In the genomic region with DNA sequence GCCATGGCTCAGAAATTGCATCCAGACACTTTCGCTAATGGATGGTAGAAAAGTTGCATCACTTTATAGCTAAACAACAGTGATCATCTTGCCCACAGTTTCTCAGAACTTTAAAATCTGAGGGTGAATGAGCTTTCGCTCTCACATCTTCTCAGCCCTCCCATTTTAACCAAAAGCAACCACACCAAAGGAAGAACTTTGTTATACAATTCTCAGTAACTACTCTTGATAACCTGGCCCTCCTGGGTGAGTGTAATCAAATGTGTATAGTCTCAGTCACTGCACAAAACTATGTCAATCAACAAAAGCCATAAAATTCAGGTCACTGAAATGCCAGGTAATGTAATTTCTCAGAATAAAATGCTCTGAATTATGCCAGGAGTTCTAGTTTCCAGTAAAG, we compare ENCODE assay signal across 26 mouse cellular contexts. TPM values are rescaled to one million over a fixed set of nuclear protein-coding genes. Genes with fewer than 3 reads are reported as not detected.
DNase-seq lines count a peak whose midpoint lies in the region; ATAC-seq and TF ChIP-seq lines count a peak whose summit lies in the region.
"Had no signal": no experiment of that assay in that cellular context is flagged by ENCODE, and none has a peak within 500 bp of the region (broad histone marks: within the 10 kb centered on the region; RNA-seq: fewer than 3 reads in every experiment).

No protein-coding gene starts in this region.

- no peak overlapping the region for H3K27ac ChIP-seq in thymus, adult 2 months (ENCODE audit: control insufficient read depth, insufficient read depth, low read length)
- H3K27ac ChIP-seq: forebrain, embryonic 10.5 days; forebrain, embryonic 13.5 days; gastrocnemius, adult 2 months; heart, embryonic 15.5 days; hindbrain, embryonic 10.5 days; hindbrain, embryonic 13.5 days had no signal

- DNase-seq in naive thymus-derived CD4-positive, alpha-beta T cell, adult 2 months (ENCODE audit: low read depth): peak; percentile 36
- no peak for DNase-seq in frontal cortex, postnatal 10 days (ENCODE audit: low spot score in 2 of 2)
- no peak for DNase-seq in heart, adult 9 months (ENCODE audit: low spot score in 2 of 2)
- DNase-seq in thymus, adult 2 months: no peak
- DNase-seq: adrenal gland, adult 2 months; adrenal gland, postnatal 14 days; cerebellum, adult 11-12 months; cerebellum, adult 8-10 months; cerebellum, postnatal 10 days; cerebellum, postnatal 36 days; gastrocnemius, adult 2 months; gastrocnemius, postnatal 14 days; heart, adult 11 months; heart, postnatal 10 days; heart, postnatal 36 days had no signal

- no peaks in the 10 kb centered on the region for H3K4me1 ChIP-seq in thymus, adult 2 months (replicated peaks; ENCODE audit: control insufficient read depth, insufficient read depth, low read length)
- H3K4me1 ChIP-seq: forebrain, embryonic 10.5 days; forebrain, embryonic 13.5 days; heart, embryonic 12.5 days; hindbrain, embryonic 10.5 days; hindbrain, embryonic 13.5 days had no signal

- no peak overlapping the region for H3K4me3 ChIP-seq in thymus, adult 2 months (ENCODE audit: control insufficient read depth, insufficient read depth, low read length)
- H3K4me3 ChIP-seq: forebrain, embryonic 10.5 days; forebrain, embryonic 13.5 days; gastrocnemius, adult 2 months; heart, embryonic 12.5 days; heart, embryonic 15.5 days; hindbrain, embryonic 10.5 days; hindbrain, embryonic 13.5 days had no signal

- peak; percentile 74 for ATAC-seq in CD4-positive, CD25-positive, alpha-beta regulatory T cell, adult 4 months
- peak; percentile 84 for ATAC-seq in activated CD4-positive, CD25-positive, alpha-beta regulatory T cell, adult 4 months
- ATAC-seq: forebrain, embryonic 13.5 days; forebrain, embryonic 16.5 days; hindbrain, embryonic 16.5 days; intestine, postnatal 0 days had no signal

- no peaks in the 10 kb centered on the region for H3K36me3 ChIP-seq in thymus, adult 2 months (ENCODE audit: control insufficient read depth, insufficient read depth, low read length)
- H3K36me3 ChIP-seq: forebrain, embryonic 10.5 days; heart, embryonic 12.5 days; heart, embryonic 15.5 days; hindbrain, embryonic 10.5 days; hindbrain, embryonic 13.5 days had no signal

- WGBS in thymus, adult 2 months: 62% methylated on average over 2 of the region's 2 CpGs

- TF ChIP-seq CTCF in thymus, adult 2 months (IDR thresholded peaks at IDR 0.05; ENCODE audit: borderline replicate concordance, control insufficient read depth, extremely low read depth, insufficient read depth, low read length, poor library complexity): no peak

- no peaks in the 10 kb centered on the region for H3K27me3 ChIP-seq in thymus, adult 2 months (ENCODE audit: control insufficient read depth, insufficient read depth, low read length)
- H3K27me3 ChIP-seq: forebrain, embryonic 13.5 days; heart, embryonic 12.5 days; heart, embryonic 15.5 days; hindbrain, embryonic 13.5 days had no signal

- TF ChIP-seq POLR2A in thymus, adult 2 months (IDR thresholded peaks at IDR 0.05; ENCODE audit: control insufficient read depth, extremely low read depth, insufficient read depth, low read length, poor library complexity): no peak

RNA-seq across cellular contexts. Expression of a gene that starts 39.0 kb away (rescaled TPM):
- 10 to 100 TPM in 1 of 2 experiments, 1 to 10 TPM in 1; 9.4 to 11.0 TPM for polyA plus RNA-seq in CD4-positive, CD25-positive, alpha-beta regulatory T cell, adult 4 months (2017; shearing (Covaris generic))
- 10 to 100 TPM; 12.1 to 13.2 TPM for polyA plus RNA-seq in activated CD4-positive, CD25-positive, alpha-beta regulatory T cell, adult 4 months (2017; shearing (Covaris generic))
- polyA plus RNA-seq in thymus, adult 2 months (2012; rRNA removed): 0.80 and 0.89 TPM in 2 replicates
